Mouse (Mus musculus): Measurements from ENCODE around the gene Nsdhl. TPM values are rescaled to one million over a fixed set of nuclear protein-coding genes. Genes with fewer than 3 reads are reported as not detected.

Nsdhl gene
- total RNA-seq (2023), result 13.9 TPM

DNA sequence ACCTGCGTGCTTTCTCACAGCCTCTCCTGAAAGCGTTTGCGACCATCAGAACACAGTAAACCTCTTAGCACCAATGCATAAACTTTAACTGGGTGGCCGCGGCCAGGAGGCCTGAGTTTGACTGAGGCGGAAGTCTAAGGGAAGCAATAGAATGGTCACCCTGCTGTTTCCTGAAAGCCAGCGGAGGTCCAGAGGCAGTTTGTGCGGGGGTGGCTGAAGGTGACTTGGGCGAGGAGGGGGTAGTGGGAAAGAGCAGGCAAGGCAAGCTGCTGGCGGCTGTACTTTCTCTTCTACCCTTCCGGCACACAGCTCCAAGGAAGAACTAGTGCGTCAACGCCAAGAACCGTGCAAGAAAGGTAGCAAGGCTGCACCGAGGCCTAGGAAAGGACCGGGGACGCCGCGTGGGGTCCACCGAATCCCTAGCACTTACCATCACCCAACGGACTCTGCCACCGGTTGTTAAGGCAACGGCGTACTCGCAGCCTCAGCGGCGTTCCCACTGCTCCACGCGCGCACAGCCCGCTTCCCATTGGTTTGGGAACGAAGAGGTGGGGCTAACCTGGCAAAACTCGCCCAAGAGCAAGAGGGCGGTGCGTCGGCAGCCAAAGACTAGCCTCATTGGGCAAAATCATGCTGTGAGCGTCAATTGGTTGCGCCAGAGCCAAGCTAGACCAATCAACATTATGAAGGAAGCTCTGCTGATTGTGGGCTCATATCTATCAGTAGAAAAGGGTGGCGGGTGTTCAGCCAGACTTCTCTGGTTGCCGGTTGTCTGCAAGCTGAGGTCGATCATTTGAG, at the start of gene Nsdhl, which contains the start of gene Cetn2:
Nsdhl (plus strand) TSS at position 674 of the 798 bp plus-strand sequence.
Cetn2 (minus strand) TSS at position 528 of the 798 bp plus-strand sequence.

DNA sequence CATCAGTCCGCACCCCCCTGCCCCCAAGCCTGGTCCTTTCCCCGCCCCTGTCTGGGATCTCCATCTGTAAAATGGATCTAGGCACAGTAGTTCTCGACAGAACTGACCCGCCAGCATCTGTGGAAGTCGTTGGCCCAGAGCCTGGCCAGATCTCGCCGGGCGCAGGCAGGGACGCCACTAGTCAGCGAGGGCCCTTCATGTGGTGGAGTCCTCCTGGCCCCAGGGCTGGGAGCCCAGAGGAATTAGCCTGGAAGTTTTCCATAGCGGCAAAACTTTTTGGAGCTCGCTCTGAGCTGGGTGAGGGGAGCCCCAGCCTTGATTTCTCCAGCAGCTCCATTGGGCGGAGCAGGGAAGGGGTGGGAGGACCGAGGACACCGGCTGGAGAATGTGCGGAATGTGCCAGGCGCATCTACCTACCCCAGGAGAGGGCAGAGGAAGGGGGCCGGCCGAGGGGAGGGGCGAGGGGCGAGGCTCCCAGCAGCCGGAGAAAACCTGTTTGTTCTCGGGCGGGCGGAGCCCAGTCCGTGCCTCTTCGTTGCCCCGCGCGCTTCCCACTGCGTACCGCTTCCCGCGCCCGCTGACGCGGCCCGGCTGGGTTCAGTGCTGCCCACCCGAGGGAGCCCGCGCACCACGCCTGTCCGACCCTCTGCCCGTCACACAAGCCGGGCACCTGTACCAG, 68.6 kb downstream of the Nsdhl start, which contains the start of gene Zfp185:
Zfp185 (plus strand) TSS at position 499 of the 679 bp plus-strand sequence.

Other genes with a start within 250 kb of the Nsdhl start
- gene Gabrq, start 93.4 kb upstream of the Nsdhl start, total RNA-seq (2023), result not detected
- 35.6 TPM for gene Cetn2, start 146 bp upstream of the Nsdhl start, total RNA-seq (2023)
- 0.64 TPM for gene Zfp185, start 68.8 kb downstream of the Nsdhl start, total RNA-seq (2023)
- 2.3 TPM for gene Pnma5, start 118.5 kb downstream of the Nsdhl start, total RNA-seq (2023)
- not detected for gene Pnma3, start 146.2 kb downstream of the Nsdhl start, total RNA-seq (2023)
- gene Xlr4a, start 163.9 kb downstream of the Nsdhl start, total RNA-seq (2023), result 62.9 TPM
- gene Xlr3a, start 178.5 kb downstream of the Nsdhl start, total RNA-seq (2023), result 2.2 TPM
- gene Gm14685, start 198.5 kb downstream of the Nsdhl start, total RNA-seq (2023), result 1.3 TPM
- gene Xlr5b, start 230.2 kb downstream of the Nsdhl start, total RNA-seq (2023), result not detected
- gene DXBay18, start 230.9 kb downstream of the Nsdhl start, total RNA-seq (2023), result 2.3 TPM